Mouse (Mus musculus) mouse trophoblast stem cell (cell line): ENCODE data around the gene Pthlh.
"Not testable (repeated sequence)": the region's sequence is repeated elsewhere in the genome, so short reads cannot be mapped to it uniquely, and the experiment has no call there.

Source experiments
- in situ Hi-C, 2 experiments: fragments of 300-500 bp; cut with MseI, MboI; formaldehyde crosslinking; loops; 2 replicates in 1 of 2; 3 replicates in 1 of 2; pipeline ENCODE4 v1.15.1; 2025

Pthlh gene

GRCm38 (mm10) chr6:147263587-147264565 lies at the start of gene Pthlh:
Pthlh (minus strand) TSS chr6:147264183.
- in situ Hi-C loops, result no loop called here

GRCm38 (mm10) chr6:147313331-147313730 lies 49.3 kb upstream of the Pthlh start:
- in situ Hi-C loops, result no loop called here

DNA sequence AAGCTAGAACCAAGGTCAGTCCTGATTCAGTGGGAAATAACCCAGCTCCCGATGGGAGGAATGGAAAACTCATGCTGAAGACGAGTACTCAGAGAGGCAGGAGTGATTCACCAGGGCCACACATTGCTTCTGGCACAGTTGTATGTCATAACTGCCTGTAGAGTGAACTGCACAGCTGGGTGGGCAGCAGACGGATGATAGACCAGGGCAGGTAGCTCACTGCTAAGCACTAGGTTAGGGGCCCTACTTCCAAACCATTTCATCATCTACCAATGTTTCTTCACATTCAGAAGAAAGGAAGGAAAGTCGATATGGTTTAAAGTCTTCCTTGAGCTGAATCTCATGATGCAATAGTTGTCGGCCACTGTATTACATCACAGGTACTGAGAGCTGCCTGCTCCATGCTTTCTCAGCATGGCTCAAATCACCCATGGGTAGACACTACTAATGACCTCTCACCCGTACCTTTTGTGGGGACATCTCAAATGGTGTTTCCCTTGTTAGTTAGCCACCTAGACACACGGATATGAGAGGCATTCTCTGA lies 46.5 kb upstream of the Pthlh start:
- in situ Hi-C loops, result no loop called here

GRCm38 (mm10) chr6:147310035-147310434 lies 46.1 kb upstream of the Pthlh start:
- in situ Hi-C loops, result no loop called here

DNA sequence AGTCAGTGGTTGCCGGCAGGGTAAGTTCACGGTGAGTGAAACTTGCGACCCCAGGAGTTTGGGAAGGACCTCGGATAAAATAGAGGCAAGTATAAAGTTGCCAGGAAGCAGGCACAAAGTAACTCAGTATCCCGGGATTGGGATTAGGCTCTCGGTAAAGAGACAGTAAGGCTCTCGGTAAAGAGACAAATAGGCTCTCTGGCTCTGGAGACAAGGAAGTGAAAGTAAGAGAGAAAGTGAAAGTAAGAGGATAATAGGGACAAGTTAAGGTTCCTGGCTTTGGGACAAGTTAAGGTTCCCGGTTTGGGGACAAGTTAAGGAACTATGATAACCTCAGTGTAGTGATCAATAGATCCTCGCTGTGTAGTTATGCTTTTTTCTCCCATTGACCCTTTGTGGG lies 40.3 kb upstream of the Pthlh start:
- in situ Hi-C loops, result not testable (repeated sequence)

DNA sequence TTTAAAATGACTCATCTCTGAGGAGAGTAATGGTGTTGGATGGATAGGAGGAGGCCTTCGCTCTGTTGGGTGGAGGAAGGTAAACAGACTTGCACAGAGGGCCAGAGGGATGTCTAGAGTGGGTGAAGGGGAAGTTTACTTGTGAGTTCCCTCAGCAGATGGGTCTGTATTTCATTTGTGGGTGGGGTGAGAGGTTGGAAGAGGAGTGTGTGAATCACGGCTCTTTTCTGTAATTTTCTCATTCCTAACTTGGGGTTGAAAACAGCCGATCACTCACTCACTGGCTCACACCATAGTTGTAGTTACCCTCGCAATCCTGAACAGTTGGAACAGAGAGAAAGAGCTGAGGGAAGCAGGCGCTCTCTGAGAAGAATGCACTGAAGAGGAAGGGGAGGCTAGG lies 35.6 kb upstream of the Pthlh start:
- in situ Hi-C loops, result no loop called here

GRCm38 (mm10) chr6:147279309-147279708 lies 15.3 kb upstream of the Pthlh start:
- in situ Hi-C loops, result no loop called here

DNA sequence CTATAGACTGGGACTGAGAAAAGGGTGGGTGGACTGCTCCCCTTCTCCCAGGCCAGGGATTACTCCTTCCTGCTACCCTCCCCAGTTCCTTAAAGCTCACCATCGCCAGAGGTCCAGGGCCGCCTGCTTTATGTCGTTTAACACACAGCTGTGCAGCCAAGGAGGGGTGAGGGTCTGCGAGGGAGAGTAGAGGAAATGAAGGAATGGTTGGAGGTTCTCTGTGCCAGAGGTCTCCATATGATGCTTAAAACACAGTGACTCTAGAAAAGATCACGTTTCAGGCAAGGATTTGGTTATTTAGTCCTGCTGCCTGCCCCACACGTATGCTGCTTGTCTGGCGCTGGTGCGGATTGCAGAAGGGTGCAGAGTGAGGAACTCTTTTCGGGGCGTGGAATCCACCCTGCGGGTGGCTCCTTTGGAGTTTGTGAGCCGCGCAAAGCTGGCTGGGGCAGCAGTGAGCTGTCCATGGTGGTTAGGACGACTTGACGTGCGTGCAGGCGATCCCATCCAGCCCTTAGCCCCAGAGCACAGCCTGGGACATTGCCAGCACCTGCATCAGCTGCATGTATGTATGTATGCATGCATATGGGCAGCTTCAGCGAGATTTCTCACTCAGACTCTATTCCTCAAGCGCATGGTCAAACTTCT lies 4.3 kb upstream of the Pthlh start:
- in situ Hi-C loops, result no loop called here

- in situ Hi-C loops, result no loop called here
Measured at GRCm38 (mm10) chr6:147266466-147266865, 2.5 kb upstream of the Pthlh start.

DNA sequence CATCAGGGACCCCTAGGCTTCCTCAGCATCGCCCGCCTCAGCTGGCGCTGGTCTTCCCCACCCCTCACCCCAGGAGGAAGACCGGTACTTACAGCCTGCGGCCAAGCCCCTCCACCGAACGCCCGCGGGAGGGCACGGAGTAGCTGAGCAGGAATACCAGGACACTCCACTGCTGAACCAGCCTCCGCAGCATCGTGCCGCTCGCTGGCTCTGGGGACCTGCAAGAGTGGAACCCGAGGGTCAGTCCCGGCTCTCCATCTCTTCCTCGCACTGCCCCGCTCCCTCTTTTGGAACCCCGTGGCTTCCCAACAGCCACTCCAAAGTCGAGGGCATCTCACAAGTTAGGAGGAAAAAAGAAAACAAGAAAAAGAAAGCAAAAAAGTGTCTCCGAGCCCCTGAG lies 805 bp downstream of the Pthlh start:
- in situ Hi-C loops, result no loop called here

DNA sequence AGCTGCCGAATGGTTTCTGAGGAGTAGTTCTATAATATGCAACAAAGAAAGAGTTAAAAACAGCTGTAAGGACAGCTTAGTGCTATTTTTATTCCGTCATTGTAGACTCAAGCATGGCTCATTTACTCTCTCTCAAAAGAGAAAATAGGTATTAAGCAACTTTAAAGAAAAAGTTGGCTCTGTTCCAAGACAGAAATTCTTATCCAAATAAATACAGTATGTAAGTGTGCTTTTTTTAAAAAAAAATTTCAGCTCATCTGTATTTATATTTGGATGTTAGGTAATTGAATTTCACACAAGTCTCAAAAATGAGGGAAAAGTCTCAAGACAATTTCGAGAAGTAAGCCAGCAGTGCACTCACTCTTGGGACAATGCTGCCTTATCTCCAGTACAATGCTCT lies 2.4 kb downstream of the Pthlh start:
- in situ Hi-C loops, result no loop called here

DNA sequence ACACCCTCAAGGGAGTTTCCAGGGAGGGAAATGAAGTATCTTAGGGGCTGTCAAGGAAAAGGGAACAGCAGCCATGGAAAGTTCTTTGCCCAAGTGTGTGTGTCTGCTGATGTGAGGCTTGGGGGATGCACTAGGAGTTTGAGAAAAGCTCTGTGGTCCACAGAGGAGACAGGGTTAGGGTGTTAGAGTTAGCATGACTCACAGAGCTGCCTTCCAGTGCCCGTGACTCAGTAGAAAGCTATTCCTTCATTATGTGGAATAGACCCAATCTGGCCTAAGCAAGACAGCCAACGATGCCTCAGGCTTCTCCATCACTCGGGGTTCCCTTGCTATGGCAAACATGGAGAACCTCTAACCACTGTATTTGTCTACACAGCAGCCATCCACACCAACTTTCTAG lies 3.2 kb downstream of the Pthlh start:
- in situ Hi-C loops, result no loop called here

DNA sequence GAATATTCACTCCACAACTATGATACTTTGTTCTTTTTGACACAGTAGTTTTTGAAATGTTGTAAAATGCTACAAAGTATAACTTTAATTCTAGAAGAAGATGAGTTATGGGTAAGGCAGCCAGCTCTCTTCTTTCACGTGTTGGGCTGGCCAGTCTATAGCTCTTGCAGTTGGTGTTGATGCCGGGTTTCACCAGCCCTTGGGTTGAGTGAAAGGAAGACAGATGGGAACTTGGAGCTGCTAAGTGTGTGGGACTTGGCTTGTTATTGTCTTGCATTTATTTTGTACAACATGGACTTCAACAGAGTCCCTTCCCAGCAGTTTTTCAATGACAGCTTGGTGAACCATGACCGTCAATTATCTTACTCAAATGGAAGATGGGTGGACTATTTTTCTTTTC lies 16.2 kb downstream of the Pthlh start:
- in situ Hi-C loops, result loop anchor here in 1 of 2 experiments (25.0 kb wide), 1 partner anchor 410 kb away; no protein-coding TSS in a partner anchor

DNA sequence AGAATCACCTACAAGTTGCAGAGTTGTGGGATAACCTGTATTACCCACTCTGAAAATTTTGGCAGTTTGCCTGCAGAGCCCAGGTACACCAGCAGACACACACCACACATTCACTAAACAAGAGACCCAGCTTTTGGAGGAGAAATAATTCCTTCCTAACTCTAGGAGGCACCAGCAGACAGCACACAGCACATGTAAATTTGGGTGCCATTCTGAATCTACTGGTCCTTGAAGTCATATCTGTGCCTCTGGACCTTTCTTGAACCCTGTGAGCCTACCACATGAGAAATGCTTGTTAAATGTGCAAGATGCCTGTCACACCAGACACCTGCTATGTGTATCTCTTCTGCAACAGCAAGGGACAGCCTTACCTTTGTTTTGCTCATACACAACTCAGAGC lies 19.7 kb downstream of the Pthlh start:
- in situ Hi-C loops, result loop anchor here in 1 of 2 experiments (25.0 kb wide), 1 partner anchor 407 kb away; no protein-coding TSS in a partner anchor

GRCm38 (mm10) chr6:147243655-147244054 lies 20.3 kb downstream of the Pthlh start:
- in situ Hi-C loops, result loop anchor here in 1 of 2 experiments (25.0 kb wide), 1 partner anchor 406 kb away; no protein-coding TSS in a partner anchor

- in situ Hi-C loops, result loop anchor here in 1 of 2 experiments (25.0 kb wide), 1 partner anchor 404 kb away; no protein-coding TSS in a partner anchor
Measured at GRCm38 (mm10) chr6:147241541-147241940, 22.4 kb downstream of the Pthlh start.

GRCm38 (mm10) chr6:147240203-147240804 lies 23.7 kb downstream of the Pthlh start:
- in situ Hi-C loops, result loop anchor here in 1 of 2 experiments (25.0 kb wide), 1 partner anchor 403 kb away; no protein-coding TSS in a partner anchor

- in situ Hi-C loops, result loop anchor here in 1 of 2 experiments (25.0 kb wide), 1 partner anchor 389 kb away; no protein-coding TSS in a partner anchor
Measured at GRCm38 (mm10) chr6:147226696-147227095, 37.3 kb downstream of the Pthlh start.

DNA sequence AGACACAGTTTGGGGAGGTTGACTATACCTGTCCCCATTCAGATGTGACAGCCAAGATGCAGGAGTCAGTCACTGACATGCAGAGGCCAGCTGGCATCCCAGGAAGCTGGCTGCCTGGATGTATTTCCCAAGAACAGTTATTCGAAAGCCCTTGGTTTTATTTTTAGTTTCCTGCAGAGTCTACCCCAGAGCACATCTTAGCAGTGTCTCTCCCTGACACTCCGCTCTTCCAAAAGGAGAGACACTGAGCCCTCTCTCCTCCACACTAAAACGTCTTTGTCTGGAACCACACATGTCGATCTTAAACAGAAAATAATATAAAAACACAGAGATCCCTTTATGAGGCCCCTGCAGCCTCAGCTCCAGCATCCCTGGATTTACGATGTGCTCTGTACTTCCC lies 44.9 kb downstream of the Pthlh start:
- in situ Hi-C loops, result no loop called here

GRCm38 (mm10) chr6:147216156-147216555 lies 47.8 kb downstream of the Pthlh start:
- in situ Hi-C loops, result no loop called here

- in situ Hi-C loops, result no loop called here
Measured at GRCm38 (mm10) chr6:147207821-147208330, 56.1 kb downstream of the Pthlh start.
